Mouse (Mus musculus) gastrocnemius, adult 2 months (tissue): ENCODE data around the gene Paf1. TPM values are rescaled to one million over a fixed set of nuclear protein-coding genes. Genes with fewer than 3 reads are reported as not detected.
A peak's percentile ranks its signal among the peaks of the same experiment; 100 is the strongest.

Experiments used
- DNase-seq: peaks from one replicate; pipeline ENCODE4 v3.0.0; 2022
- H3K27ac ChIP-seq: fragments of 200-600 bp; 2 replicates; pipeline ENCODE4 v1.8.1; 2022; ENCODE audit warnings: mild to moderate bottlenecking
- H3K4me3 ChIP-seq: fragments of 200-600 bp; 2 replicates; pipeline ENCODE4 v1.8.1; 2022; ENCODE audit warnings: mild to moderate bottlenecking, moderate library complexity
- CTCF ChIP-seq: fragments of 200-600 bp; IDR thresholded peaks from 2 replicates; pipeline ENCODE4 v1.8.1; 2022; ENCODE audit warnings: antibody characterized with exemption, mild to moderate bottlenecking, moderate library complexity
- intact Hi-C: fragments of 180-260 bp; cut with DNase I; formaldehyde crosslinking; loops from one replicate; pipeline ENCODE4 v1.15.1; 2025
- total RNA-seq, 2 experiments: library from RNA; stranded (reverse); gene quantifications; 2 replicates each; pipeline ENCODE4 v1.2.3; 2021

The Paf1 gene
- total RNA-seq, 2 experiments from 2014 or later: 31.0 to 35.0 TPM

DNA sequence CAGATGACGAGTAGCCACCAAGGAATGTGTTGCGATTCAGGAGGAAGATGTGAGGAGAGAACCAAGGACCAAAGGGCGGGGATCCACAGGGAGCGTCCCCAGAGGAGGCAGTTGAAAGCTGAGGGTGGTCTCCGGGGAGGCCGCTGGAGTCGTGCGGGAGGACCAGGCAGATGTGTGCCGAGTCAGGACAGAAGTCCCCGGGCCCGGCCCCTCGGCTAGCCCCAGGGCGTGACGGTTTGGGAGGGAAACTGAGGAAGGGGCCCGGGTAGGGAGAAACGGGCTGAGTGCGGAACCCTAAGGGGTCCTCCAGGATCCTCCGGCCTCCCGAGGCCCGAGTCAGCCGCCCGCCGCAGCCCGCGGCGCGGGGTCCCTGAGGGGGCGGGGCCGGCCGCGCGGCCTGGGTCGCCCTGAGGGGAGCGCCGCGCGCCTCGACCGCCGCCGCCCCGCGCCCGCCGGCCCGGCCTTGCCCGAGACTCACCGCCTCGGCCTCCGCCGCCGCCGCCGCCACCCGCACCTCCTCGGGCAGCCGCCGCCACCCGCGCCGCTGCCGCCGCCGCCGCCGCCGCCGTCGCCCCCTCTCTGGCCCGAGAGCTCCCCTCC lies 43.0 kb downstream of the Paf1 start:
- DNase-seq: peak; percentile 49
- intact Hi-C loops: no loop called here
- TF ChIP-seq CTCF: no peak
- Histone ChIP-seq H3K4me3 (peak overlapping the region; percentile 90), H3K27ac (peak overlapping the region; percentile 89)

DNA sequence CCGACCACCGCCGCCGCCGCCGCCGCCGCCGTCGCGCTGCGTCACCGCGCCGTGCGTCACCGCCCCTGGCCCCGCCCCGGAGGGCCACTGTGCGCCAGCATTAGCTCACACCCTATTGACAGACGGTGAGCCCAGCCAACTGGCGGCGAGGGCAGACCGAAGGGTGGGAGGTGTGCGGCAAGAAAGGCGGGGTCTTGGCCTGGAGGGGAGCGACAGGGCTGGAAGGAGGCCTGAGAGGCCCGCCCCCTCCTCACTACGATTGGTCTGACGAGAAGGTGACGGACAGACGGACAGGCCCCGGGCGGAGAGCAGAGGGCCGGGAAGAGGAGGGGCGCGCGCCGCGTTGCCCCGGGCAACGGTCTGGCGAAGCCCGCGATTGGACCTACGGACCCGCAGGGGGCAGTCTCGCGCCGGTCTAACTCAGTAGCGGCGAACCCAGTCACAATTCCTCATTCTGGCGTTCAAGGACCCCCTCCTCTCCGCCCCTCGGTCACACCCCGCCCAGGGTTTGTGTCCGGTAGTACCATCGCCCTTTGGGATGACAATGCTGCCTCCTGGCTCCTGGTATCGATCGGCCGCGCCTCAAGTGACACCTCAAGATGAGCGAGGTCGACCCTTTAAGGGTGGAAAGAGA lies 43.6 kb downstream of the Paf1 start:
- peak; percentile 83 for TF ChIP-seq CTCF
- H3K4me3 ChIP-seq: peak overlapping the region; percentile 90
- intact Hi-C loops: no loop called here
- H3K27ac ChIP-seq: peak overlapping the region; percentile 94
- DNase-seq: peak; percentile 100

DNA sequence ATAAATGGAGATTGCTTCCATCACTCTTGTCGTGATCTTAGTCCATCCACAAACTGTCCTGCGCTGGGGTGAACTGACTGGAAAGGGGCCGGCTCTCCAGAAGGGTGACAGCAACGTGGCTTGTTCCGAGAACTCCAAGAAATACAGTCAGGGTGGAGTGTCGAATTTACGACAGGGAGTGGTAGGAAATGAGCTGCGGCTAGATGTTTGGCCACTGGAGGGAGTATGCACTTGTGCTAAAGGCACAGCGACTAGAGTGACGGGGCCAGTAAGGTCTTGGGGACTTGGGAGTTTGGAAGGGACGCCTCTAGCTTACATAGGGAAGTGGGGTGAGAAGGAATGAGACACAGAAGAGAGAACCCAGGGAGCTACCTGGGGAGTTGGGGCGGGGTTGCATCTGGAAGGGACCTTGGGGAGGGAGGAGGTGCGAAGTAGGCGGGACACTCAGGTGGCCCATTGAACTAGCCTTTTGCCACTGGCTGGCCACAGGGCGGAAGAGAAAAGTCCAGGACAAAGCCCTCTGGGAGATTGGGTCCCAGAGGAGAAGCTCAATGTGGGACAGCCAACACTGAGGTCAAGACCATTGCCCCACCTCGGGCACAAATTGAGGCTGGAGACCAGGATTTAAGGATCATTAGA lies 44.3 kb downstream of the Paf1 start, which contains the start of gene Gmfg:
Gene Gmfg (plus strand): TSS at position 516 of the 639 bp plus-strand sequence.
- peak; percentile 64 for TF ChIP-seq CTCF
- intact Hi-C loops: no loop called here
- Histone ChIP-seq H3K4me3 (peak within 1 kb of the TSS; percentile 80), H3K27ac (peak within 1 kb of the TSS; percentile 94)
- DNase-seq: peak; percentile 79

- intact Hi-C loops: no loop called here
Observed at GRCm38 (mm10) chr7:28437964-28438363, 45.2 kb downstream of the Paf1 start.

DNA sequence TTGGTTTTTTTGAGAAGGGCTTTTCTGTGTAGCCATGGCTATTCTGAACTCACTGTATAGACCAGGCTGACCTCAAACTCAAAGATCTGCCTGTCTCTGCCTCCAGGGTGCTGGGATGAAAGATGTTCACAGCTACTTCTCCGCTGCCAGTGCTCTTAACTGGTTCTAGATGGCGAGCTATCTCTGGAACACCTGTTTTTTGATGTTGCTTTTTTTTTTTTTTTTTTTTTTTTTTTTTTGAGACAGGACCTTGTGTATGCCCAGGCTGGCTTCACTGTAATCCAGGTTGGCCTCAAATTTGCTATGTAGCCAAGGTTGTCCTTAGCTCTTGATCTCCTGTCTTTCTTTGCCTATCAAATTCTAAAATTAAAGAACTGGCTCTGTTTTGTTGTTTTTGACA lies 46.0 kb downstream of the Paf1 start:
- TF ChIP-seq CTCF: no peak
- intact Hi-C loops: no loop called here
- H3K4me3 ChIP-seq: no peak overlapping the region
- no peak for DNase-seq
- no peak overlapping the region for H3K27ac ChIP-seq

More at GRCm38 (mm10) chr7:28437964-28438363, 45.2 kb downstream of the Paf1 start:
- no peak for DNase-seq
- no peak overlapping the region for H3K4me3 ChIP-seq
- no peak for TF ChIP-seq CTCF
- H3K27ac ChIP-seq: no peak overlapping the region

- peak overlapping the region; percentile 54 for H3K4me3 ChIP-seq
- TF ChIP-seq CTCF: no peak
- peak; percentile 35 for DNase-seq
- peak overlapping the region; percentile 62 for H3K27ac ChIP-seq
- intact Hi-C loops: no loop called here
Observed at GRCm38 (mm10) chr7:28440739-28441138, 48.0 kb downstream of the Paf1 start.

DNA sequence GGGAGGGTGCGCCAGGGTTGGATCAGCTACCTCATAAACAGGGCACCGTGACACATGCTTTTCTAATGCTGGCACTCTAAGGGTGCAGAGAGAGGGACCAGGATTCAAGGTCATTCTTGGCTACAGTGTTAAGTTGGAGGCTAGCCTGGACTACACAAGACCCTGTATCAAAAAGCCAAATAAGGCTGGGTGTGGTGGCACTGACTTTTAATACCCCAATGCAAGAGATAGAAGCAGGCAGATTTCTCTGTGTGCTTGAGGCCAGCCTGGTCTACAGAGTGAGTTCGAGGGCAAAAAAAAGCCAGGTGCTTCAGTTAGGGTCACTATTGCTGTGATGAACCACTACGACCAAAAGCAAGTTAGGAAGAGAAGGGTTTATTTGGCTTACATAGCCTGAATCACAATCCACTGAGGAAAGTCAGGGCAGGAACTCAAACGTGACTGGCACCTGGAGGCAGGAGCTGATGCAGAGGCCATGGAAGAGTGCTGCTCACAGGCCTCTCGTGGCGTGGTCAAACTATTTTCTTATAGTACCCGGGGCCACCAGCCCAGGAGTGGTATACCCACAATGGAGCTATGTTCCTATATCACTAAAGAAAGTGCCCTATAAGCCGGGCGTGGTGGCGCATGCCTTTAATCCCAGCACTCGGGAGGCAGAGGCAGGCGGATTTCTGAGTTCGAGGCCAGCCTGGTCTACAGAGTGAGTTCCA lies 49.2 kb downstream of the Paf1 start:
- TF ChIP-seq CTCF: no peak
- Histone ChIP-seq H3K4me3 (peak overlapping the region; percentile 26; the same call in 1 of the 2 replicates), H3K27ac (peak overlapping the region; percentile 28)
- intact Hi-C loops: no loop called here
- no peak for DNase-seq

DNA sequence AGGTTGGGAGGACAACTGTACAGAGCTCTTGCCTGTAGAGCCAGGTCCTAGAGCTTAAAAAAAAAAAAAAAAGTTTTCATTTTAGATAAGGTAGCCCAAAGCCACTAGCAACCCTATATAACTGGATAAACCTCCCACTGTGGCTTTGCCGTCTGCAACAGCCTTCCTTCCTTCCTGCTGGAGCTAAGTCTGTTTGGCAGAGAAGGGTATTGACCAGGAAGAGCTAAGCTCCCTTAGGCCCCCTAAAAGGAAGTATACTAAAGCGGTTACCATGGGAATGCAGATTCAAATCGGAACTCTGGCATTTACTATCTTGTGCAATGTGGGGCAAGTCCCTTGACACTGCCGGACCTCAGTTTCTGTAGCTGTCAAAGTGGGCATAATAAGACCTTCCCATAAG lies 49.9 kb downstream of the Paf1 start:
- no peak overlapping the region for H3K4me3 ChIP-seq
- 0 out of 2 replicates have a peak overlapping the region, but pooled peaks have one; percentile 12 for H3K27ac ChIP-seq
- TF ChIP-seq CTCF: no peak
- intact Hi-C loops: no loop called here
- no peak for DNase-seq

DNA sequence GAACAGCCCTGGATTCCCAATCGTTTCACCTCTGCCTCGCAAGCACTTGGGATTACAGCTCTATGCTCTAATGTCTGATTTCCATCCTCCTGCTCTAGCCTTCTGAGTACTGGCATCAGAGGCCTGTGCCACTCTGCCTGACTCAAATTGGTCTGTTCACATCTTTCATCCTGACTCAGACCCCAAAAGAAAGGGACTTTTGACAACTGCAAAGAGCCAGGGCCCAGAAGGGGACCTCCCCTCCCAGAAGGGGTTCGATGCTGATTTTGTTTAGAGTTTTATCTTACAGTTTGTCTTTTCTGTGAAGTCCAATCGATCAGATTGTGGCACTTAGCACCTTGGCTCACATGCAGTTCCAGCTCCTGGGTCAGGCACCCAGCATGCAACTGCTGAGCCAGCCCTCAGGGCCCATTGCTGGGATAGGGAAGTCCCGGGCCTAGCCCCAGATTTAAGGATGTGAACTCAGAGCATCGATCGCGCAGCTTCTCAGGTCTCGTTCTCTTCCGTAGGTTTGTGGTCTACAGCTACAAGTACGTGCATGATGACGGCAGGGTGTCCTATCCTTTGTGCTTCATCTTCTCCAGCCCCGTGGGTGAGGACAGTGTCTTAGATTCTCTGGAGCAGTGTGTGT lies 51.7 kb downstream of the Paf1 start:
- no peak for DNase-seq
- Histone ChIP-seq H3K27ac (no peak overlapping the region), H3K4me3 (no peak overlapping the region)
- TF ChIP-seq CTCF: no peak
- intact Hi-C loops: no loop called here

DNA sequence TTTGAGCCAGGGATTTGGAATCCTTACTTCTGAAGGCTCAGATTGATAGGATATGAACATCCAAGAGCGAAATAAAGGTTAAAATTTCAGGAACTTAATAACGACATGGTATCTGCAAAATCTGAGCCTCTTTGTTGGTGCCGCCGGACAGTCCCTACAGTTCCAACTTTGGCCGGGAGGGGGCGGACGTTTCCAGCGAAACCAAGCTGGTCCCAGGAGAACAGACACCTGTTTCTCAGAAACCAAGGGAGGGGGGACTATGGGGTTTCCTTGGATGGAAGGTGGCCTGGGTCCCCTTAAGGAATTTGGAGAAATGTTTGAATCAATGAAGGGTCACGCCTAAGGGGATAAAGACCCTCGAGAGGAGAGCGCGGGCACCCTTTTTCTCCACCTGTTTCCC lies 53.7 kb downstream of the Paf1 start:
- peak; percentile 83 for DNase-seq
- Histone ChIP-seq H3K4me3 (no peak overlapping the region), H3K27ac (no peak overlapping the region)
- intact Hi-C loops: loop anchor here (1.0 to 5.0 kb wide), 4 partner anchors 82 to 281 kb away; no protein-coding TSS in a partner anchor
- peak; percentile 88 for TF ChIP-seq CTCF

DNA sequence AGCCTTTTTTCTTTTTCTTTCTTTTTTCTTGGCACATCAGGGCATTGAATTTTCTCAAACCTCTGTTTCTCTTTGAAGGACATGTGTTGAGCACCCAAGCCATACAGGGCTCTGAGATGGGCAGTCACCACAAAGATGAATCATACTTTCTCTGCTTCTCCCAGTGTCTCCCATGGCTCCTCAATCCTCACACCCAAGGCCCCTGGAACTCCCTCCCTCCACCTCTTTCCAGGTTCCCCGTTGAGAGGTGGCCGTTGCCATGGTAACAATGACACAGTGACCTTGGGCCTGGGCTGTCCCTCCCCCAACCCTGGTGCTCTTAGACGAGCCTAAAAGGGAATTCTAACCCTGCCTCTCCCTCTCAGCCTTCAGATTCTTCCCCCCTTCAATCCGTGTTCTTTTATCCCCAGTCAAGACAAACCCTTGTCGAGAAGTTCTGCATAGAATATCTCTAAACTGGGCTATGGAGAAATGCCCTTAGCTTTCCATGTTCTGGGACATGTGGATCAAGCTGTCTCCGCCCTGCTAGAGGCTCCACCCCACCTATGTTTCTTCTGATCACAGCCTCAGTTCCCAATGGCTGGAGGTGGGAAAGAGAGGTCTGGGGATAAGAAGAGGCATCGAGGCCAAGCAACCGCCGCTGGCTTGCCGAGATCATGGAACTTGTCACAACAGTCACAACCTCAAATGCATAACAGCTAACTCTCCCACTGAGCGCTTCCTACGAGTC lies 54.5 kb downstream of the Paf1 start:
- H3K4me3 ChIP-seq: no peak overlapping the region
- no peak overlapping the region for H3K27ac ChIP-seq
- TF ChIP-seq CTCF: no peak
- intact Hi-C loops: loop anchor here (2.0 to 5.0 kb wide), 2 partner anchors 82 to 280 kb away; no protein-coding TSS in a partner anchor
- DNase-seq: no peak
